Mouse (Mus musculus): Measurements from ENCODE around the gene Npy4r. TPM values are rescaled to one million over a fixed set of nuclear protein-coding genes. Genes with fewer than 3 reads are reported as not detected.

Gene Npy4r
- polyA plus RNA-seq, 1 experiment from 2014 or later = not detected

- Histone ChIP-seq H3K4me3 (ENCODE audit: low read depth, low read length) (no peak overlapping the region), H3K4me2 (ENCODE audit: low read depth, low read length, severe bottlenecking) (no peak overlapping the region), H3K4me1 (replicated peaks; ENCODE audit: control insufficient read depth, insufficient read depth, low read length) (no peaks in the 10 kb centered on the region), H3K9me3 (ENCODE audit: control insufficient read depth, low read length) (no peaks in the 10 kb centered on the region), H3K9ac (ENCODE audit: low read length) (no peak overlapping the region), H3K27me3 (ENCODE audit: control insufficient read depth, insufficient read depth, low read length) (no peaks in the 10 kb centered on the region), H3K27ac (ENCODE audit: low read depth, low read length) (no peak overlapping the region), H3K36me3 (ENCODE audit: control insufficient read depth, insufficient read depth, low read length) (no peaks in the 10 kb centered on the region)
- ATAC-seq (replicated peaks; ENCODE audit: low FRiP score) (no peak), DNase-seq (ENCODE audit: low spot score) (no peak)
- WGBS = 96% methylated on average over 1 of the region's 1 CpGs
Observed at GRCm38 (mm10) chr14:34183101-34183500, 30.8 kb upstream of the Npy4r start.

GRCm38 (mm10) chr14:34179351-34179750 lies 27.1 kb upstream of the Npy4r start:
- Histone ChIP-seq H3K9ac (ENCODE audit: low read length) (no peak overlapping the region), H3K27me3 (ENCODE audit: control insufficient read depth, insufficient read depth, low read length) (no peaks in the 10 kb centered on the region), H3K27ac (ENCODE audit: low read depth, low read length) (no peak overlapping the region), H3K36me3 (ENCODE audit: control insufficient read depth, insufficient read depth, low read length) (no peaks in the 10 kb centered on the region), H3K4me1 (replicated peaks; ENCODE audit: control insufficient read depth, insufficient read depth, low read length) (no peaks in the 10 kb centered on the region), H3K4me2 (ENCODE audit: low read depth, low read length, severe bottlenecking) (no peak overlapping the region), H3K9me3 (ENCODE audit: control insufficient read depth, low read length) (no peaks in the 10 kb centered on the region), H3K4me3 (ENCODE audit: low read depth, low read length) (no peak overlapping the region)
- ATAC-seq (replicated peaks; ENCODE audit: low FRiP score) (no peak), DNase-seq (ENCODE audit: low spot score) (no peak)
- 89% methylated on average over 3 of the region's 3 CpGs for WGBS

GRCm38 (mm10) chr14:34171107-34171506 lies 18.8 kb upstream of the Npy4r start:
- ATAC-seq (replicated peaks; ENCODE audit: low FRiP score) = no peak
- H3K4me1 ChIP-seq (replicated peaks; ENCODE audit: control insufficient read depth, insufficient read depth, low read length) = no peaks in the 10 kb centered on the region

GRCm38 (mm10) chr14:34155752-34156151 lies 3.5 kb upstream of the Npy4r start:
- H3K27me3 ChIP-seq (ENCODE audit: control insufficient read depth, insufficient read depth, low read length) = no peaks in the 10 kb centered on the region
- H3K9ac ChIP-seq (ENCODE audit: low read length) = no peak overlapping the region
- no peak overlapping the region for H3K4me3 ChIP-seq (ENCODE audit: low read depth, low read length)
- no peak overlapping the region for H3K4me2 ChIP-seq (ENCODE audit: low read depth, low read length, severe bottlenecking)
- ATAC-seq (replicated peaks; ENCODE audit: low FRiP score) (no peak), DNase-seq (ENCODE audit: low spot score) (no peak)
- H3K9me3 ChIP-seq (ENCODE audit: control insufficient read depth, low read length) = no peaks in the 10 kb centered on the region
- H3K36me3 ChIP-seq (ENCODE audit: control insufficient read depth, insufficient read depth, low read length) = no peaks in the 10 kb centered on the region
- 65% methylated on average over 12 of the region's 12 CpGs for WGBS
- H3K4me1 ChIP-seq (replicated peaks; ENCODE audit: control insufficient read depth, insufficient read depth, low read length) = 0 out of 2 replicates have a peak, but pooled peaks cover 2% of the 10 kb centered on the region
- no peak overlapping the region for H3K27ac ChIP-seq (ENCODE audit: low read depth, low read length)

More at GRCm38 (mm10) chr14:34171107-34171506, 18.8 kb upstream of the Npy4r start:
- Histone ChIP-seq H3K9ac (ENCODE audit: low read length) (no peak overlapping the region), H3K9me3 (ENCODE audit: control insufficient read depth, low read length) (no peaks in the 10 kb centered on the region), H3K27me3 (ENCODE audit: control insufficient read depth, insufficient read depth, low read length) (no peaks in the 10 kb centered on the region), H3K4me2 (ENCODE audit: low read depth, low read length, severe bottlenecking) (no peak overlapping the region), H3K36me3 (ENCODE audit: control insufficient read depth, insufficient read depth, low read length) (no peaks in the 10 kb centered on the region), H3K4me3 (ENCODE audit: low read depth, low read length) (no peak overlapping the region), H3K27ac (ENCODE audit: low read depth, low read length) (no peak overlapping the region)
- no peak for DNase-seq (ENCODE audit: low spot score)
- WGBS = 95% methylated on average over 3 of the region's 3 CpGs

GRCm38 (mm10) chr14:34154601-34155337 lies 2.5 kb upstream of the Npy4r start:
- no peak overlapping the region for H3K4me2 ChIP-seq (ENCODE audit: low read depth, low read length, severe bottlenecking)
- ATAC-seq (replicated peaks; ENCODE audit: low FRiP score) = peak; percentile 70; the same call in 1 of the 2 replicates
- DNase-seq (ENCODE audit: low spot score) = peak; percentile 65
- no peaks in the 10 kb centered on the region for H3K9me3 ChIP-seq (ENCODE audit: control insufficient read depth, low read length)
- H3K4me1 ChIP-seq (replicated peaks; ENCODE audit: control insufficient read depth, insufficient read depth, low read length) = 0 out of 2 replicates have a peak, but pooled peaks cover 2% of the 10 kb centered on the region
- no peak overlapping the region for H3K27ac ChIP-seq (ENCODE audit: low read depth, low read length)
- H3K4me3 ChIP-seq (ENCODE audit: low read depth, low read length) = no peak overlapping the region
- H3K9ac ChIP-seq (ENCODE audit: low read length) = no peak overlapping the region
- H3K27me3 ChIP-seq (ENCODE audit: control insufficient read depth, insufficient read depth, low read length) = no peaks in the 10 kb centered on the region
- H3K36me3 ChIP-seq (ENCODE audit: control insufficient read depth, insufficient read depth, low read length) = no peaks in the 10 kb centered on the region
- 62% methylated on average over 9 of the region's 9 CpGs for WGBS

- no peaks in the 10 kb centered on the region for H3K36me3 ChIP-seq (ENCODE audit: control insufficient read depth, insufficient read depth, low read length)
- 91% methylated on average over 10 of the region's 10 CpGs for WGBS
- DNase-seq (ENCODE audit: low spot score) = no peak
- no peak overlapping the region for H3K4me3 ChIP-seq (ENCODE audit: low read depth, low read length)
- no peak overlapping the region for H3K27ac ChIP-seq (ENCODE audit: low read depth, low read length)
- H3K4me2 ChIP-seq (ENCODE audit: low read depth, low read length, severe bottlenecking) = no peak overlapping the region
- no peaks in the 10 kb centered on the region for H3K4me1 ChIP-seq (replicated peaks; ENCODE audit: control insufficient read depth, insufficient read depth, low read length)
- no peaks in the 10 kb centered on the region for H3K27me3 ChIP-seq (ENCODE audit: control insufficient read depth, insufficient read depth, low read length)
- H3K9ac ChIP-seq (ENCODE audit: low read length) = no peak overlapping the region
- no peaks in the 10 kb centered on the region for H3K9me3 ChIP-seq (ENCODE audit: control insufficient read depth, low read length)
- no peak for ATAC-seq (replicated peaks; ENCODE audit: low FRiP score)
Observed at GRCm38 (mm10) chr14:34142915-34143314, 9.4 kb downstream of the Npy4r start.

- Histone ChIP-seq H3K27ac (ENCODE audit: low read depth, low read length) (no peak overlapping the region), H3K9me3 (ENCODE audit: control insufficient read depth, low read length) (no peaks in the 10 kb centered on the region), H3K4me1 (replicated peaks; ENCODE audit: control insufficient read depth, insufficient read depth, low read length) (no peaks in the 10 kb centered on the region), H3K36me3 (ENCODE audit: control insufficient read depth, insufficient read depth, low read length) (no peaks in the 10 kb centered on the region), H3K27me3 (ENCODE audit: control insufficient read depth, insufficient read depth, low read length) (no peaks in the 10 kb centered on the region), H3K4me3 (ENCODE audit: low read depth, low read length) (no peak overlapping the region), H3K4me2 (ENCODE audit: low read depth, low read length, severe bottlenecking) (no peak overlapping the region), H3K9ac (ENCODE audit: low read length) (no peak overlapping the region)
- DNase-seq (ENCODE audit: low spot score) = no peak
- ATAC-seq (replicated peaks; ENCODE audit: low FRiP score) = no peak
- WGBS = 86% methylated on average over 1 of the region's 1 CpGs
Observed at GRCm38 (mm10) chr14:34142316-34142715, 10.0 kb downstream of the Npy4r start.

- H3K4me1 ChIP-seq (replicated peaks; ENCODE audit: control insufficient read depth, insufficient read depth, low read length) = no peaks in the 10 kb centered on the region
- H3K4me2 ChIP-seq (ENCODE audit: low read depth, low read length, severe bottlenecking) = no peak overlapping the region
- H3K4me3 ChIP-seq (ENCODE audit: low read depth, low read length) = no peak overlapping the region
- no peaks in the 10 kb centered on the region for H3K36me3 ChIP-seq (ENCODE audit: control insufficient read depth, insufficient read depth, low read length)
- H3K27ac ChIP-seq (ENCODE audit: low read depth, low read length) = no peak overlapping the region
- no peak overlapping the region for H3K9ac ChIP-seq (ENCODE audit: low read length)
- 67% methylated on average over 15 of the region's 15 CpGs for WGBS
- no peaks in the 10 kb centered on the region for H3K9me3 ChIP-seq (ENCODE audit: control insufficient read depth, low read length)
- DNase-seq (ENCODE audit: low spot score) (no peak), ATAC-seq (replicated peaks; ENCODE audit: low FRiP score) (no peak)
- H3K27me3 ChIP-seq (ENCODE audit: control insufficient read depth, insufficient read depth, low read length) = no peaks in the 10 kb centered on the region
Observed at GRCm38 (mm10) chr14:34139671-34140664, 12.3 kb downstream of the Npy4r start.
